Mouse (Mus musculus) embryonic facial prominence, embryonic 11.5 days (tissue): Measurements from ENCODE around the gene 4933427D14Rik. TPM values are rescaled to one million over a fixed set of nuclear protein-coding genes. Genes with fewer than 3 reads are reported as not detected.
A peak's percentile ranks its signal among the peaks of the same experiment; 100 is the strongest.

Source experiments
- ATAC-seq: fragments of 200-750 bp; cut with Nextera tagmentation; replicated peaks from 2 replicates; pipeline ENCODE4 v1.8.0; 2017; ENCODE audit warnings: low read depth; ENCODE audit not compliant: insufficient number of reproducible peaks, low FRiP score, low TSS enrichment
- DNase-seq: peaks from one replicate; pipeline ENCODE4 v3.0.0-alpha.2; 2015; ENCODE audit warnings: low spot score
- H3K27ac ChIP-seq: fragments of 300-500 bp; sonication (generic); replicated peaks from 2 replicates; pipeline ENCODE4 v1.5.1; 2014; ENCODE audit warnings: mild to moderate bottlenecking, low read depth, low read length, control low read depth
- H3K27me3 ChIP-seq: fragments of 300-500 bp; sonication (generic); 2 replicates; pipeline ENCODE4 v1.6.1; 2014; ENCODE audit warnings: mild to moderate bottlenecking, low read length, moderate library complexity, mixed read lengths; ENCODE audit not compliant: control insufficient read depth, insufficient read depth
- H3K36me3 ChIP-seq: fragments of 300-500 bp; sonication (generic); replicated peaks from 2 replicates; pipeline ENCODE4 v1.6.1; 2014; ENCODE audit warnings: low read depth, mild to moderate bottlenecking, low read length, moderate library complexity, mixed read lengths; ENCODE audit not compliant: control insufficient read depth, insufficient read depth
- H3K4me1 ChIP-seq: fragments of 300-500 bp; sonication (generic); 2 replicates; pipeline ENCODE4 v1.6.1; 2014; ENCODE audit warnings: low read length, mixed read lengths; ENCODE audit not compliant: control insufficient read depth, insufficient read depth
- H3K4me2 ChIP-seq: fragments of 300-500 bp; sonication (generic); 2 replicates; pipeline ENCODE4 v1.6.1; 2014; ENCODE audit warnings: low read depth, mild to moderate bottlenecking, control low read depth, low read length, moderate library complexity
- H3K4me3 ChIP-seq: fragments of 300-500 bp; sonication (generic); 2 replicates; pipeline ENCODE4 v1.5.1; 2014; ENCODE audit warnings: low read depth, low read length, control low read depth
- H3K9ac ChIP-seq: fragments of 300-500 bp; sonication (generic); replicated peaks from 2 replicates; pipeline ENCODE4 v1.6.1; 2014; ENCODE audit warnings: mild to moderate bottlenecking, control low read depth, low read length
- H3K9me3 ChIP-seq: fragments of 300-500 bp; sonication (generic); replicated peaks from 2 replicates; pipeline ENCODE4 v1.6.1; 2016; ENCODE audit warnings: mild to moderate bottlenecking, low read length, inconsistent platforms, mixed read lengths; ENCODE audit not compliant: control insufficient read depth
- WGBS: fragments of 180-500 bp; shearing (Covaris S2); extraction: QIAGEN DNeasy Blood & Tissue Kit; methylation state at CpG from one replicate; pipeline ENCODE4 v1.1.7; 2014; 5-methylcytosine and 5-hydroxymethylcytosine counted together
- polyA plus RNA-seq: library from polyadenylated mRNA; unstranded; fragments of >200 nt; fragmentation: Nextera tagmentation; extraction: Ambion mirVana; gene quantifications from 2 replicates; pipeline ENCODE4 v1.2.1, GENCODE M21; 2014

The 4933427D14Rik gene
- polyA plus RNA-seq, 1 experiment from 2014 or later: 14.9 TPM

GRCm38 (mm10) chr11:72147910-72148309, 59.3 kb downstream of the 4933427D14Rik start:
- Histone ChIP-seq H3K27ac (no peak overlapping the region), H3K4me2 (no peak overlapping the region), H3K4me3 (no peak overlapping the region), H3K27me3 (no peaks in the 10 kb centered on the region), H3K4me1 (no peaks in the 10 kb centered on the region), H3K9ac (no peak overlapping the region), H3K9me3 (no peaks in the 10 kb centered on the region), H3K36me3 (no peaks in the 10 kb centered on the region)
- ATAC-seq: peak; percentile 66; the same call in 1 of the 2 replicates
- WGBS: 46% methylated on average over 3 of the region's 3 CpGs
- no peak for DNase-seq

- Histone ChIP-seq H3K36me3 (no peaks in the 10 kb centered on the region), H3K4me2 (no peak overlapping the region), H3K27ac (no peak overlapping the region), H3K27me3 (no peaks in the 10 kb centered on the region), H3K9ac (no peak overlapping the region), H3K4me3 (no peak overlapping the region), H3K9me3 (no peaks in the 10 kb centered on the region), H3K4me1 (no peaks in the 10 kb centered on the region)
- ATAC-seq: no peak
- 81% methylated on average over 1 of the region's 1 CpGs for WGBS
- no peak for DNase-seq
Observed at GRCm38 (mm10) chr11:72145877-72146248, 61.4 kb downstream of the 4933427D14Rik start.

- Histone ChIP-seq H3K9ac (no peak overlapping the region), H3K36me3 (no peaks in the 10 kb centered on the region), H3K4me3 (no peak overlapping the region), H3K27ac (no peak overlapping the region), H3K4me1 (no peaks in the 10 kb centered on the region), H3K9me3 (no peaks in the 10 kb centered on the region), H3K27me3 (no peaks in the 10 kb centered on the region), H3K4me2 (no peak overlapping the region)
- DNase-seq: peak; percentile 41
- no peak for ATAC-seq
- WGBS: 11% methylated on average over 2 of the region's 2 CpGs
Observed at GRCm38 (mm10) chr11:72145182-72145876, 61.9 kb downstream of the 4933427D14Rik start.

DNA sequence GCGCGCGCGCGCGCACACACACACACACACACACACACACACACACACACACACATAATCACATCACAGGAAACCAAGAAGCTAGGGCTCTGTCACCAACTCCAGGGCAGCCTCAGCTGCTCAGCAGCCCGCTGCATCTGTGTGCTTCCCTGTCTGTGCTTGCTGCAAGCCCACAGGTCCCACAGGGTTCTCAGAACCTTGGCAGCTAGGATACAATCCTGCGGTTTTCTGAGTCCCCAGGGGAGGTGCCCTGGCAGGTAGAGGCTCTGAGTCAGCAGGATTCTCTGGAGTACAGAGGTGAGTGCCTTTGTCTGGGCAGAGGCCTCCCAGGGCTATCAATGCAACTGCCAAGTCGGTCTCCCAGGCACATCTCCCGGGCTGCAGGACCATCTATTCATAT, 64.4 kb downstream of the 4933427D14Rik start:
- DNase-seq (no peak), ATAC-seq (no peak)
- WGBS: 39% methylated on average over 10 of the region's 10 CpGs
- no peaks in the 10 kb centered on the region for H3K9me3 ChIP-seq
- no peaks in the 10 kb centered on the region for H3K27me3 ChIP-seq
- no peak overlapping the region for H3K9ac ChIP-seq
- no peak overlapping the region for H3K4me3 ChIP-seq
- no peak overlapping the region for H3K4me2 ChIP-seq
- H3K27ac ChIP-seq: no peak overlapping the region
- H3K36me3 ChIP-seq: no peaks in the 10 kb centered on the region
- no peaks in the 10 kb centered on the region for H3K4me1 ChIP-seq

DNA sequence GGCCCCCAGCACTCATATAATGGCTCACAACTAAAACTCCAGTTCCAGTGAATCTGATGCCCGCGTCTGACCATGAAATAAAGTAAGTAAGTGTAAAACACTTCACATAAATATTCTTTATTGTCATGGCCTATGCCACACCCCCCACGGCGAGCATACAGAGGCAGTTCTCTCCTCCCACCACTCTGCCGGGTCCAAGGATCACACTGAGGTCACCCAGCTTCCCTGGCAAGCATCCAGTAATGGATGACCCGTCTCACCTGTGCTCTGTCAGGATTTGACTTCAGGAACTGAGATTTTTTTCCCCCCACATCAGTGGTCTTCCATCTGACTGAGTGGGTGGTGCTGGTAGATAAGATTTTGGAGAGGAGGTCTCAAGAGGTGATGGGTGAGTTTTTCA, 67.1 kb downstream of the 4933427D14Rik start:
- no peak for ATAC-seq
- Histone ChIP-seq H3K4me3 (no peak overlapping the region), H3K9ac (no peak overlapping the region), H3K4me1 (no peaks in the 10 kb centered on the region), H3K36me3 (no peaks in the 10 kb centered on the region), H3K27me3 (peaks cover 20% of the 10 kb centered on the region), H3K4me2 (no peak overlapping the region), H3K9me3 (no peaks in the 10 kb centered on the region), H3K27ac (no peak overlapping the region)
- DNase-seq: no peak
- WGBS: 65% methylated on average over 6 of the region's 6 CpGs

DNA sequence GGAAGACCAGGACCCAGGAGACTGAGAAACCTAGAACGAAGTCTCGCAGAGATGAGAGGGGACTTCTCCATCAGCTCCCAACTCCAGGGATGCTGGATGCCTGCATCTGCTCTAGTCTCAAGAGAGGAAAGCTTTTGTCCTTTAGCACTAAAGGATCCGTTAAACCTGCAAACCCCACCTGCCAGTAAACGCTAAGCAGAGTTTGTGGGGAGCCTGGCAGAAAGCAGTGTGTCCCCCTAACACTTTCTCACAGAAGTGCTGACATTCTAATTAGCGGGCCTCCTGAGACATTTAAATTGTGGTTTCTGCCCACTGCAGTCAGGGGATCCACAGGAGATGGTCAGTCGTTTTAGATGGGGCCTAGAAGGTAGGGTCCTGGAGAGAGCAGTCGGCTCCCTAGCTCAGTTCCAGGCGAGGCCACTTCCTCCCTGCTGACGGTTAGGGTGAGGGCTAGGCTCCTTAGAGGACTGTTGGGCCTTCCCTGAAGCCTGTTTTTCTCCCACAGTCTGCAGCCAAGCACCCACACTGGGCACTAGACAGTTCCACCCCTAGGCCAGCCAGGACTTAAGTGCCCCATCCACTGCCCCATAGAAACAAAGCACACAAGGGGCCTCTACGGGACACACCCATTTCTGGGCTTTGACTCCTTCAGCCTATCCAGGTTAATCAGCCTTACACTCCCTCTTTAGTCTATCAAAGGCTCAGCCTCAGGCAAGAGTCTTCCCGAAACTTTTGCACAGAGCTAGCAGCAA, 70.9 kb downstream of the 4933427D14Rik start:
- H3K27ac ChIP-seq: no peak overlapping the region
- peak overlapping the region; percentile 60 for H3K9ac ChIP-seq
- H3K4me2 ChIP-seq: peak overlapping the region; percentile 99
- no peak for ATAC-seq
- 17% methylated on average over 11 of the region's 11 CpGs for WGBS
- DNase-seq: no peak
- peaks cover 33% of the 10 kb centered on the region for H3K27me3 ChIP-seq
- H3K4me3 ChIP-seq: peak overlapping the region; percentile 66
- H3K36me3 ChIP-seq: no peaks in the 10 kb centered on the region
- H3K9me3 ChIP-seq: no peaks in the 10 kb centered on the region
- H3K4me1 ChIP-seq: no peaks in the 10 kb centered on the region

DNA sequence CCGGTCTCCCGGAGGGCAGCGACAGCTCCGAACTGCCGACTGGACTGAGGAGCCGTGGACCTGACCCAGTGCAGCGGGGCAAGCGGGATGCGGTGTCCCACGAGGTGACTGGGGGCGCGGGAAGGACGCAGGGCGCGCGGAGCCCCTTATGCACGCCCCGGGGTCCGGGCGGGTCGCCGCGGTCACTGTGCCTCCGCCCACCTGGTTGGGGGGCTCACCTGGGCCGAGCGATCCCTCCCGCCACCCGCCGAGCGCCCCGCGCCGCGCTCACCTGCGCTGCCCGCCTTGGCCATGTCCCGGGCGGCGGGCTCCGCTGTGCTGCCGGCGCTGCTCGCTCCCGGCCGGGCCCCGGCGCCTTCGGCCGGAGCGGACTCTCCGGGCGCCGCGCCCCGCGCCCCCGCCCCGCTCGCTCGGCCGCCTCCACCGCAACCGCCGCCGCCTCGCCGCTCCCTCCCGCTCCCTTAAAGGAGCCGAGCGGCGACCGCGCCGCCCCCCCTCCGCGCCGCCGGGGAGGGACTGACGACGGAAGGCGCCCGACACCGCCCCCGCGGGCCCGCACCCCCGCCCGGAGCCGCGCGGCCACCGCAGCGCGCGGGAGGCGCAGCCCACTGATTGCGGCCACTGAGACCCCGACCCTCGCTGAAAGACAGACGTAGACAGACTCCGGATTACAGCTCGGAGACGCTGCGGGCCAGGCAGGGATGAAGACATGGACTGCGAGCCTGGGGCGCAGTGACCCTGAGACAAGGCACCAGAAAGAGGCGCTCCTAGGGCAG, 71.7 kb downstream of the 4933427D14Rik start, which contains the start of gene Pitpnm3:
TSS of gene Pitpnm3 (minus strand) at position 396 of the 776 bp plus-strand sequence.
- no peaks in the 10 kb centered on the region for H3K4me1 ChIP-seq
- H3K36me3 ChIP-seq: no peaks in the 10 kb centered on the region
- H3K9me3 ChIP-seq: no peaks in the 10 kb centered on the region
- H3K27ac ChIP-seq: no peak within 1 kb of the TSS
- H3K9ac ChIP-seq: peak within 1 kb of the TSS; percentile 60
- DNase-seq (peak; percentile 34), ATAC-seq (no peak)
- under 1% methylated on average over 79 of the region's 107 CpGs for WGBS
- H3K4me2 ChIP-seq: peak within 1 kb of the TSS; percentile 99
- H3K4me3 ChIP-seq: peak within 1 kb of the TSS; percentile 66
- H3K27me3 ChIP-seq: peaks cover 33% of the 10 kb centered on the region
